Mouse (Mus musculus) A20 (cell line): Measurements from ENCODE around the gene Rpl19.

ENCODE experiments used
- DNase-seq: peaks from one replicate; pipeline ENCODE4 v3.0.0-alpha.2; 2011; ENCODE audit warnings: low read depth, low spot score

Rpl19 gene

GRCm38 (mm10) chr11:98052129-98052988 is 25.8 kb downstream of the Rpl19 start:
- DNase-seq = no peak

- DNase-seq = no peak
These were observed 26.7 kb downstream of the Rpl19 start, which contains the start of gene Stac2 for GRCm38 (mm10) chr11:98052989-98053834. TSS of gene Stac2 (minus strand) at chr11:98053462.

- no peak for DNase-seq
These were observed 31.0 kb downstream of the Rpl19 start for GRCm38 (mm10) chr11:98057466-98057865.

- peak; percentile 64 for DNase-seq
These were observed 31.5 kb downstream of the Rpl19 start for GRCm38 (mm10) chr11:98057998-98058397.

GRCm38 (mm10) chr11:98059662-98060061 is 33.2 kb downstream of the Rpl19 start:
- DNase-seq = no peak

GRCm38 (mm10) chr11:98060104-98060692 is 33.7 kb downstream of the Rpl19 start:
- no peak for DNase-seq

GRCm38 (mm10) chr11:98061441-98061840 is 34.9 kb downstream of the Rpl19 start:
- DNase-seq = no peak

- DNase-seq = no peak
These were observed 35.5 kb downstream of the Rpl19 start for GRCm38 (mm10) chr11:98061904-98062562.

GRCm38 (mm10) chr11:98066201-98066600 is 39.7 kb downstream of the Rpl19 start:
- DNase-seq = no peak

GRCm38 (mm10) chr11:98067255-98067654 is 40.7 kb downstream of the Rpl19 start:
- no peak for DNase-seq

- DNase-seq = no peak
These were observed 46.9 kb downstream of the Rpl19 start for GRCm38 (mm10) chr11:98073442-98073841.

GRCm38 (mm10) chr11:98075195-98075808 is 48.8 kb downstream of the Rpl19 start:
- peak; percentile 89 for DNase-seq

GRCm38 (mm10) chr11:98077086-98077485 is 50.6 kb downstream of the Rpl19 start:
- no peak for DNase-seq
